Mouse (Mus musculus): ENCODE data around the gene Acbd5. TPM values are rescaled to one million over a fixed set of nuclear protein-coding genes. Genes with fewer than 3 reads are reported as not detected.

Gene Acbd5
- polyA plus RNA-seq, 1 experiment: 35.5 TPM

DNA sequence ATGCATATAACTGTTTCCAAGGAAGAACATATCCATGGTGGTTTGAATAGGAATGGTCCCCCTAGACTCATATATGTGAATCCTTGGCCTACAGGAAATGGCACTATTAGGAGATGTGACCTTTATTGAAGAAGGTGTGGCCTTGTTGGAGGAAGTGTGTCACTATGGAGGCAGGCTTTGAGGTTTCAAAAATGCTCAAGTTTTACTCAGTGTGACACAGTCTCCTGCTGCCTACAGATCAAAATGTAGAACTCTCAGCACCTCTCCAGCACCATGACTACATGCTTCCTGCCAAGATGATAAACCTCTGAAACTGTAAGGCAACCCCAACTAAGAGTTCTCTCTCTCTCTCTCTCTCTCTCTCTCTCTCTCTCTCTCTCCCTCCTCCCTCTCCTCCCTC lies 20.0 kb upstream of the Acbd5 start:
- TF ChIP-seq POLR2A (IDR thresholded peaks at IDR 0.05; ENCODE audit: insufficient read depth, low read length) (no peak), CTCF (IDR thresholded peaks at IDR 0.05; ENCODE audit: low read depth, low read length) (no peak), EP300 (IDR thresholded peaks at IDR 0.05; ENCODE audit: insufficient read depth, low read depth, low read length) (no peak)
- no peak overlapping the region for H3K9ac ChIP-seq (ENCODE audit: low read depth, poor library complexity, severe bottlenecking)
- H3K9me3 ChIP-seq (replicated peaks; ENCODE audit: control insufficient read depth, insufficient read depth, low read length, poor library complexity, severe bottlenecking): no peaks in the 10 kb centered on the region
- no peaks in the 10 kb centered on the region for H3K36me3 ChIP-seq (ENCODE audit: control insufficient read depth, insufficient read depth, low read length, poor library complexity, severe bottlenecking)
- no peaks in the 10 kb centered on the region for H3K27me3 ChIP-seq (ENCODE audit: control insufficient read depth, insufficient read depth, low read length, poor library complexity, severe bottlenecking)
- no peak overlapping the region for H3K27ac ChIP-seq (ENCODE audit: insufficient read depth, low read length)
- H3K4me3 ChIP-seq (ENCODE audit: low read depth, low read length): no peak overlapping the region
- no peaks in the 10 kb centered on the region for H3K4me1 ChIP-seq (ENCODE audit: control insufficient read depth, insufficient read depth, low read length)

GRCm38 (mm10) chr2:23051890-23052289 lies 16.1 kb upstream of the Acbd5 start:
- Histone ChIP-seq H3K4me1 (ENCODE audit: control insufficient read depth, insufficient read depth, low read length) (no peaks in the 10 kb centered on the region), H3K27ac (ENCODE audit: insufficient read depth, low read length) (no peak overlapping the region), H3K9me3 (replicated peaks; ENCODE audit: control insufficient read depth, insufficient read depth, low read length, poor library complexity, severe bottlenecking) (no peaks in the 10 kb centered on the region), H3K36me3 (ENCODE audit: control insufficient read depth, insufficient read depth, low read length, poor library complexity, severe bottlenecking) (no peaks in the 10 kb centered on the region), H3K27me3 (ENCODE audit: control insufficient read depth, insufficient read depth, low read length, poor library complexity, severe bottlenecking) (no peaks in the 10 kb centered on the region; the same call in 1 of the 2 replicates), H3K9ac (ENCODE audit: low read depth, poor library complexity, severe bottlenecking) (no peak overlapping the region), H3K4me3 (ENCODE audit: low read depth, low read length) (no peak overlapping the region)
- no peak for TF ChIP-seq EP300 (IDR thresholded peaks at IDR 0.05; ENCODE audit: insufficient read depth, low read depth, low read length)
- TF ChIP-seq POLR2A (IDR thresholded peaks at IDR 0.05; ENCODE audit: insufficient read depth, low read length): no peak
- no peak for TF ChIP-seq CTCF (IDR thresholded peaks at IDR 0.05; ENCODE audit: low read depth, low read length)

DNA sequence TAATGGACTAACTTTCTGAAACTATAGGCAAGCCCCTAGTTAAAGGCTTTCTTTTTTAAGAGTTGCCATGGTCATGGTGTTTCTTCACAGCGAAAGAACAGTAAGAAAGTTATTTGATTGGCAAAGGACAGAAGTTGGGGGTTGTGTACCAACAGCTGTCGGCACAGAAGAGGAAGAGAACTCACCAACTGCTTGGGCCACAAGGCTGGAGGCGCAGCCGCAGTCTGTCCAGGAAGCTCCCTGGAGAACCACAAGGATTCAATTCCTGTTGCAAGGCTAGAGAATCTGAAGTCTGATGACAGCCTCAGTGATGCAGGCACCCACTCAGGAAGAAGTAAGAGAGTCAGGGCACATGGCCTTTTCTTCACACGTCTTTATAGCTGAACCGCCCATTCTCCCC lies 15.4 kb upstream of the Acbd5 start:
- Histone ChIP-seq H3K27ac (ENCODE audit: insufficient read depth, low read length) (no peak overlapping the region), H3K4me1 (ENCODE audit: control insufficient read depth, insufficient read depth, low read length) (no peaks in the 10 kb centered on the region), H3K36me3 (ENCODE audit: control insufficient read depth, insufficient read depth, low read length, poor library complexity, severe bottlenecking) (no peaks in the 10 kb centered on the region), H3K4me3 (ENCODE audit: low read depth, low read length) (no peak overlapping the region), H3K9me3 (replicated peaks; ENCODE audit: control insufficient read depth, insufficient read depth, low read length, poor library complexity, severe bottlenecking) (no peaks in the 10 kb centered on the region), H3K9ac (ENCODE audit: low read depth, poor library complexity, severe bottlenecking) (no peak overlapping the region), H3K27me3 (ENCODE audit: control insufficient read depth, insufficient read depth, low read length, poor library complexity, severe bottlenecking) (no peaks in the 10 kb centered on the region; the same call in 1 of the 2 replicates)
- TF ChIP-seq EP300 (IDR thresholded peaks at IDR 0.05; ENCODE audit: insufficient read depth, low read depth, low read length) (no peak), POLR2A (IDR thresholded peaks at IDR 0.05; ENCODE audit: insufficient read depth, low read length) (no peak), CTCF (IDR thresholded peaks at IDR 0.05; ENCODE audit: low read depth, low read length) (no peak)

DNA sequence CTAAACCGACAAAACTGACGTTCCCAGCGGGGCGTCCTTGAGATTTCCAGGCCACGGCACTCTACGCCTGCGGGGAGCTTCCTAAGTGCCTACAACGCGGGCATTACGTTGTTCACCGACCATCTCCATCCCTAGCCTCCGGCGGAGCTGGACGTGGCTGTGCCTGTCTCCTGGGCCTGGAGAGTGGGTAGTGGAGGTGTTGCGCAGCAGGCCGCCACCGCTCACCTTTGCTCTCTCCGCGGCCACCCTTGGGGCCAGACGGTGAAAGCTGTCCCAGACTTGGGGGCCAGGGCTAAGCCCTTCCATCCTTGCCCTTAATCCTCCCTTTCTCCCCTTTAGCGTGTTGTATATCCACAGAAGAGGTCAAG lies 387 bp downstream of the Acbd5 start:
- H3K27ac ChIP-seq (ENCODE audit: insufficient read depth, low read length): peak overlapping the region; percentile 54
- peak overlapping the region; percentile 45 for H3K9ac ChIP-seq (ENCODE audit: low read depth, poor library complexity, severe bottlenecking)
- TF ChIP-seq POLR2A (IDR thresholded peaks at IDR 0.05; ENCODE audit: insufficient read depth, low read length): no peak
- no peak for TF ChIP-seq CTCF (IDR thresholded peaks at IDR 0.05; ENCODE audit: low read depth, low read length)
- no peak for TF ChIP-seq EP300 (IDR thresholded peaks at IDR 0.05; ENCODE audit: insufficient read depth, low read depth, low read length)
- H3K9me3 ChIP-seq (replicated peaks; ENCODE audit: control insufficient read depth, insufficient read depth, low read length, poor library complexity, severe bottlenecking): no peaks in the 10 kb centered on the region
- H3K27me3 ChIP-seq (ENCODE audit: control insufficient read depth, insufficient read depth, low read length, poor library complexity, severe bottlenecking): no peaks in the 10 kb centered on the region
- no peaks in the 10 kb centered on the region for H3K36me3 ChIP-seq (ENCODE audit: control insufficient read depth, insufficient read depth, low read length, poor library complexity, severe bottlenecking)
- H3K4me1 ChIP-seq (ENCODE audit: control insufficient read depth, insufficient read depth, low read length): no peaks in the 10 kb centered on the region
- H3K4me3 ChIP-seq (ENCODE audit: low read depth, low read length): peak overlapping the region; percentile 73

- Histone ChIP-seq H3K9ac (ENCODE audit: low read depth, poor library complexity, severe bottlenecking) (peak overlapping the region; percentile 45), H3K36me3 (ENCODE audit: control insufficient read depth, insufficient read depth, low read length, poor library complexity, severe bottlenecking) (no peaks in the 10 kb centered on the region), H3K9me3 (replicated peaks; ENCODE audit: control insufficient read depth, insufficient read depth, low read length, poor library complexity, severe bottlenecking) (no peaks in the 10 kb centered on the region), H3K4me3 (ENCODE audit: low read depth, low read length) (peak overlapping the region; percentile 73), H3K27ac (ENCODE audit: insufficient read depth, low read length) (peak overlapping the region; percentile 75), H3K4me1 (ENCODE audit: control insufficient read depth, insufficient read depth, low read length) (no peaks in the 10 kb centered on the region), H3K27me3 (ENCODE audit: control insufficient read depth, insufficient read depth, low read length, poor library complexity, severe bottlenecking) (no peaks in the 10 kb centered on the region)
- TF ChIP-seq POLR2A (IDR thresholded peaks at IDR 0.05; ENCODE audit: insufficient read depth, low read length) (no peak), EP300 (IDR thresholded peaks at IDR 0.05; ENCODE audit: insufficient read depth, low read depth, low read length) (no peak), CTCF (IDR thresholded peaks at IDR 0.05; ENCODE audit: low read depth, low read length) (no peak)
Measured at GRCm38 (mm10) chr2:23068894-23069744, 1.2 kb downstream of the Acbd5 start.

DNA sequence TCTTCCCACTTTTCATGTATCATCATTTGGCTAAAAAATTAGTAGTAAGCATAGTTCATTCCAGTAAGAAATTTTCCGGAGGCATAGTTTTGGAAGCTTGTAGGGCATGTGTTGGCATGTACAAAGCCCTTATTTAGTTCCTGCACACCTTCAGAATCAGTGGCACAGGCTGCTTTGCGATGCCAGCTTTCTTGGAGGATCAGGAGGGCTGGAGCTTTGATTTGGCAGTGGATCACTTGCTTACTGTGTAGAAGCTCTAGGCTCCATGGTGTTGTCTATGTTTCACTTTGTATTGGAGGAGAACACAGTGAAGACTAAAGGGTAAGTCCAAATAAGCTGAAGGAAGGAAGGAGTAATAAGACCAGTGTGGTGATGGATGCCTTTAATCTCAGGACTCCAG lies 2.5 kb downstream of the Acbd5 start:
- Histone ChIP-seq H3K9ac (ENCODE audit: low read depth, poor library complexity, severe bottlenecking) (no peak overlapping the region), H3K27ac (ENCODE audit: insufficient read depth, low read length) (no peak overlapping the region; the same call in 1 of the 2 replicates), H3K9me3 (replicated peaks; ENCODE audit: control insufficient read depth, insufficient read depth, low read length, poor library complexity, severe bottlenecking) (no peaks in the 10 kb centered on the region), H3K27me3 (ENCODE audit: control insufficient read depth, insufficient read depth, low read length, poor library complexity, severe bottlenecking) (no peaks in the 10 kb centered on the region), H3K4me3 (ENCODE audit: low read depth, low read length) (no peak overlapping the region), H3K36me3 (ENCODE audit: control insufficient read depth, insufficient read depth, low read length, poor library complexity, severe bottlenecking) (no peaks in the 10 kb centered on the region), H3K4me1 (ENCODE audit: control insufficient read depth, insufficient read depth, low read length) (no peaks in the 10 kb centered on the region)
- TF ChIP-seq POLR2A (IDR thresholded peaks at IDR 0.05; ENCODE audit: insufficient read depth, low read length) (no peak), CTCF (IDR thresholded peaks at IDR 0.05; ENCODE audit: low read depth, low read length) (no peak), EP300 (IDR thresholded peaks at IDR 0.05; ENCODE audit: insufficient read depth, low read depth, low read length) (no peak)

Data from ES-Bruce4 (cell line).